Mouse (Mus musculus) megakaryocyte, embryonic 14.5 days (primary cell): ENCODE measurements around the gene Btbd19. TPM values are rescaled to one million over a fixed set of nuclear protein-coding genes. Genes with fewer than 3 reads are reported as not detected.

Experiments
- H3K27me3 ChIP-seq: replicated peaks from 2 replicates; pipeline ENCODE3; 2012; ENCODE audit warnings: inconsistent platforms
- H3K36me3 ChIP-seq: replicated peaks from 2 replicates; pipeline ENCODE3; 2012; ENCODE audit warnings: low read length, inconsistent platforms, mixed read lengths
- H3K4me1 ChIP-seq: 2 replicates; pipeline ENCODE4 v1.6.1; 2012; ENCODE audit warnings: inconsistent platforms
- H3K4me3 ChIP-seq: replicated peaks from 2 replicates; pipeline ENCODE3; 2012; ENCODE audit warnings: moderate library complexity, mild to moderate bottlenecking, inconsistent platforms
- H3K9me3 ChIP-seq: 2 replicates; pipeline ENCODE4 v1.6.1; 2012; ENCODE audit warnings: inconsistent platforms
- FLI1 ChIP-seq: IDR thresholded peaks from 2 replicates; pipeline ENCODE4 v1.6.1; 2012; ENCODE audit warnings: low read length, inconsistent platforms, mixed read lengths
- GATA1 ChIP-seq: IDR thresholded peaks from 3 replicates; pipeline ENCODE4 v1.6.1; 2012; ENCODE audit warnings: mixed read lengths, low read length, inconsistent platforms, borderline replicate concordance
- polyA plus RNA-seq: library from polyadenylated mRNA; stranded (reverse); fragments of >175 nt; gene quantifications from 2 replicates; pipeline ENCODE4 v1.2.3, GENCODE M21; 2012; ENCODE audit warnings: low replicate concordance; ENCODE audit not compliant: insufficient read depth

Gene Btbd19
- polyA plus RNA-seq, 1 experiment: 12.4 TPM

GRCm38 (mm10) chr4:117149291-117150211 is 24.0 kb upstream of the Btbd19 start:
- TF ChIP-seq FLI1 (no peak), GATA1 (no peak)

GRCm38 (mm10) chr4:117148815-117149214 is 23.3 kb upstream of the Btbd19 start:
- TF ChIP-seq GATA1: no peak
- TF ChIP-seq FLI1: no peak
- Histone ChIP-seq H3K36me3 (peaks cover 59% of the 10 kb centered on the region), H3K4me1 (peaks cover 69% of the 10 kb centered on the region)

More at GRCm38 (mm10) chr4:117149291-117150211, 24.0 kb upstream of the Btbd19 start:
- Histone ChIP-seq H3K4me1 (peaks cover 70% of the 10 kb centered on the region), H3K27me3 (peaks cover 4% of the 10 kb centered on the region), H3K4me3 (no peak overlapping the region), H3K9me3 (no peaks in the 10 kb centered on the region), H3K36me3 (peaks cover 66% of the 10 kb centered on the region)

GRCm38 (mm10) chr4:117148047-117148713 is 22.7 kb upstream of the Btbd19 start:
- Histone ChIP-seq H3K36me3 (peaks cover 53% of the 10 kb centered on the region), H3K4me3 (no peak overlapping the region), H3K4me1 (peaks cover 67% of the 10 kb centered on the region), H3K9me3 (no peaks in the 10 kb centered on the region), H3K27me3 (peaks cover 16% of the 10 kb centered on the region)
- TF ChIP-seq GATA1 (no peak), FLI1 (no peak)

More at GRCm38 (mm10) chr4:117148815-117149214, 23.3 kb upstream of the Btbd19 start:
- Histone ChIP-seq H3K4me3 (no peak overlapping the region), H3K27me3 (peaks cover 12% of the 10 kb centered on the region), H3K9me3 (no peaks in the 10 kb centered on the region)

- Histone ChIP-seq H3K36me3 (peaks cover 35% of the 10 kb centered on the region), H3K9me3 (no peaks in the 10 kb centered on the region), H3K4me1 (peaks cover 57% of the 10 kb centered on the region), H3K4me3 (peak overlapping the region; percentile 54), H3K27me3 (peaks cover 29% of the 10 kb centered on the region)
- no peak for TF ChIP-seq FLI1
- TF ChIP-seq GATA1: no peak
Measured at GRCm38 (mm10) chr4:117146176-117146575, 20.7 kb upstream of the Btbd19 start.

- Histone ChIP-seq H3K9me3 (no peaks in the 10 kb centered on the region), H3K36me3 (peaks cover 25% of the 10 kb centered on the region), H3K27me3 (peaks cover 30% of the 10 kb centered on the region), H3K4me1 (peaks cover 56% of the 10 kb centered on the region), H3K4me3 (peak overlapping the region; percentile 8)
- TF ChIP-seq GATA1 (no peak), FLI1 (no peak)
Measured at GRCm38 (mm10) chr4:117145248-117145647, 19.7 kb upstream of the Btbd19 start.

- Histone ChIP-seq H3K9me3 (no peaks in the 10 kb centered on the region), H3K27me3 (peaks cover 30% of the 10 kb centered on the region), H3K4me3 (no peak overlapping the region), H3K4me1 (peaks cover 56% of the 10 kb centered on the region), H3K36me3 (peaks cover 3% of the 10 kb centered on the region)
- TF ChIP-seq FLI1: no peak
- TF ChIP-seq GATA1: no peak
Measured at GRCm38 (mm10) chr4:117143023-117143422, 17.5 kb upstream of the Btbd19 start.

- H3K4me3 ChIP-seq: no peak overlapping the region
- no peaks in the 10 kb centered on the region for H3K36me3 ChIP-seq
- TF ChIP-seq GATA1 (no peak), FLI1 (no peak)
- peaks cover 53% of the 10 kb centered on the region for H3K4me1 ChIP-seq
- peaks cover 30% of the 10 kb centered on the region for H3K27me3 ChIP-seq
- H3K9me3 ChIP-seq: no peaks in the 10 kb centered on the region
Measured at GRCm38 (mm10) chr4:117140613-117141012, 15.1 kb upstream of the Btbd19 start.

- no peak for TF ChIP-seq FLI1
- peak overlapping the region; percentile 69 for H3K4me3 ChIP-seq
- no peaks in the 10 kb centered on the region for H3K9me3 ChIP-seq
- peaks cover 22% of the 10 kb centered on the region for H3K27me3 ChIP-seq
- H3K36me3 ChIP-seq: no peaks in the 10 kb centered on the region
- peaks cover 57% of the 10 kb centered on the region for H3K4me1 ChIP-seq
Measured at GRCm38 (mm10) chr4:117139217-117139612, 13.7 kb upstream of the Btbd19 start.

GRCm38 (mm10) chr4:117138295-117139216 is 13.0 kb upstream of the Btbd19 start:
- Histone ChIP-seq H3K27me3 (peaks cover 16% of the 10 kb centered on the region), H3K4me1 (peaks cover 54% of the 10 kb centered on the region), H3K9me3 (no peaks in the 10 kb centered on the region), H3K36me3 (no peaks in the 10 kb centered on the region), H3K4me3 (peak overlapping the region; percentile 69)
- TF ChIP-seq GATA1: no peak

GRCm38 (mm10) chr4:117136034-117136433 is 10.5 kb upstream of the Btbd19 start:
- no peaks in the 10 kb centered on the region for H3K27me3 ChIP-seq
- H3K9me3 ChIP-seq: no peaks in the 10 kb centered on the region
- H3K4me3 ChIP-seq: peak overlapping the region; percentile 87
- TF ChIP-seq FLI1 (no peak), GATA1 (no peak)
- H3K4me1 ChIP-seq: peaks cover 70% of the 10 kb centered on the region
- peaks cover 18% of the 10 kb centered on the region for H3K36me3 ChIP-seq
